Mouse (Mus musculus) forebrain, embryonic 16.5 days (tissue): ENCODE results near the gene Glrx5. TPM values are rescaled to one million over a fixed set of nuclear protein-coding genes. Genes with fewer than 3 reads are reported as not detected.

Source experiments
- microRNA-seq: library from miRNA; unstranded; fragments of <30 nt; microRNA quantifications from one replicate; pipeline ENCODE4, GENCODE M21; 2017
- polyA plus RNA-seq: library from polyadenylated mRNA; unstranded; fragments of >200 nt; fragmentation: Nextera tagmentation; extraction: Ambion mirVana; gene quantifications from 2 replicates; pipeline ENCODE4 v1.2.1, GENCODE M21; 2015

The Glrx5 gene
- polyA plus RNA-seq, 1 experiment from 2014 or later, result 133 TPM

Small RNA genes within 50 kb of the gene (microRNA-seq; reads per million reads assigned to microRNA genes)
- gene Mir3069, result 3.9 reads per million, percentile 16 among the genes with 10 or more reads in this experiment

Other genes starting within 250 kb of the Glrx5 start
- 0.71 and 0.84 TPM in 2 replicates for gene Clmn, start 167.6 kb upstream of the Glrx5 start, polyA plus RNA-seq
- gene Syne3, start 22.9 kb upstream of the Glrx5 start, polyA plus RNA-seq, result 0.20 and 0.30 TPM in 2 replicates
- gene Tcl1b2, start 113.3 kb downstream of the Glrx5 start, polyA plus RNA-seq, result not detected in 2 replicates
- gene Tcl1b1, start 127.0 kb downstream of the Glrx5 start, polyA plus RNA-seq, result not detected in 2 replicates
- not detected in 2 replicates for gene Tcl1b5, start 143.7 kb downstream of the Glrx5 start, polyA plus RNA-seq
- gene Tcl1b3, start 158.4 kb downstream of the Glrx5 start, polyA plus RNA-seq, result not detected in 2 replicates
- gene Tcl1b4, start 169.3 kb downstream of the Glrx5 start, polyA plus RNA-seq, result not detected in 2 replicates
- not detected in 2 replicates for gene Tcl1, start 190.1 kb downstream of the Glrx5 start, polyA plus RNA-seq